Mouse (Mus musculus): ENCODE results near the gene Ap2a1.

DNA sequence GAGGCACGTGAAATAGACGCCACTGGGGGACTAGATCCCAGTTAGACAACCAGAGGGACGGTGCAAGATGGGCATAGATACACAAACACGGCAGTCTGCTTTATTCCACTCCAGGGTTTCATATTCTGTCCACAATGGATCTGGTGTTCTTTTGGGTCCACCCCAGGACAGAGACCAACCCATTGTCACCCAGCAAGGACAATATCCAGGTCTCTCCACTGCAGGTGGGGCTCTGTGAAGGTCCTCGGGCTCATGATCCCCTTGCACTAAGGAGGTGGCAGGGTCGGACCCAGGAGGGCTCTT, 45.8 kb upstream of the Ap2a1 start:
- TF ChIP-seq CTCF (IDR thresholded peaks at IDR 0.05; ENCODE audit: control insufficient read depth, insufficient read depth, insufficient replicate concordance, low read depth, low read length) (no peak), POLR2A (IDR thresholded peaks at IDR 0.05; ENCODE audit: control insufficient read depth, low read depth, low read length) (no peak)

Measured in testis, adult 2 months (tissue).